Mouse (Mus musculus) spleen, adult 12 weeks (tissue): ENCODE measurements around the gene Jmjd1c.

ENCODE experiments used
- DNase-seq: peaks from one replicate; pipeline ENCODE4 v3.0.0; 2022; ENCODE audit warnings: low spot score

The Jmjd1c gene

DNA sequence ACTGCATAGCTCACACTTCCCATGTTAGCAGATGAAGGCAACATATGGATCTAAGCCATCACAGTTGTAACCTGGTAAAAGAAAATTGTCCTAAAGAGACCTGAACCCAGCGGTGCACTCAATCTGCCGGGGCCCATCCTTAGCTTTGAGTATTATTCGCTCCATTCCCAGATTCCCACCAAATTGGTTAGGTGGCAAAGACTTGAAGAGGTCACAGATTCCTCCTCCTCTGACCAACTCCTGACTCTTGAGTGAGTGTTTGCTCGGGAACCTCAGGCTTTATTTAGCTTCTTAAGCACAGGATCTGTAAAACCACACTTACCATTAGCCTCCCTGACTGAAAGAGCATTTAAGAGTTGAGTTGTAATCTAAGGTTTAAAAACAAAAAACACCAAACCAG, 23.3 kb upstream of the Jmjd1c start:
- no peak for DNase-seq

- no peak for DNase-seq
Observed at GRCm38 (mm10) chr10:67073577-67073976, 22.3 kb upstream of the Jmjd1c start.

DNA sequence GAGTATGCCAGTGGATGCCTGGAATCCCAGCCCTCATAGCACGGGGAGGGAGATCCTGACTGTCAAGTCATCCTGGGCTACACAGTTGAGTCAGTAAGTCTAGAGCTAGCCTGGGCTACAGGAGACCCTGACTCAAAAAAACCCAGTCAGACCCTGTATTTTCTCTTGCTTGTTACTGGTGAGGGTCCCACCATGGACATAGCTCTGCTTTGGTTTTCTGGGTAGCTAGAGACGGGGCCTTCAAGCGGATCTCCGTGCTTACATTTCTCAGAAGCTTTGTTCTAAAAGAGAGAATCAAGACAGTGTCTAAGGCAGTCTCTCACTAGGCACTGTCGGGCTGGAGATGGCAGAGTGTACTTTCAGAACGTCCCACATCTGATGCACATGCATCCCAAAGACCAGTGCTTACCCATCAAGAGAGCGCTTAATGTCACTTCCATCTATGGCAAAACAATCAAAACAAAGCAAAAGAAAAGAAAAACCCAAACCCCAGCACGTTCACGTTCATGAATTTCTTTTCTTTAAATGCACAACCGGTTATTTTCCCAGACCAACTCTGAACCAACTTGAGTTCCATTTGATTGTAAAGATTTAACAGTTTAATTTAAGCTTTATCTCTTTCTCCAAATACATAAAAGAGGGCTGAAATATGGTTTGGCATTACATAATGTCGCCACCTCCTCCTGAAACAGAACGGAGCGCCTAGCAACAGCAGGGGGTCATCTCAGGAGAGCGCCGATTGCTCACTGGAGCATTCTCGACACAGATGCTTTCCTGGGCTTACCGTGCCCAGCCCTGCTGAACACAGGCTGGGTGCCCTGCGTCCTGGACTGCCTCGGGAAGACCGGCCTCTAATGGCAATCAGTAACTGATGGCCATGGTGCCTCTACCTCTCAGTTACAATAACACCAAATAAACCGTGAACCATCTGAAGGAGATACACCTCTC, 19.7 kb upstream of the Jmjd1c start:
- no peak for DNase-seq

DNA sequence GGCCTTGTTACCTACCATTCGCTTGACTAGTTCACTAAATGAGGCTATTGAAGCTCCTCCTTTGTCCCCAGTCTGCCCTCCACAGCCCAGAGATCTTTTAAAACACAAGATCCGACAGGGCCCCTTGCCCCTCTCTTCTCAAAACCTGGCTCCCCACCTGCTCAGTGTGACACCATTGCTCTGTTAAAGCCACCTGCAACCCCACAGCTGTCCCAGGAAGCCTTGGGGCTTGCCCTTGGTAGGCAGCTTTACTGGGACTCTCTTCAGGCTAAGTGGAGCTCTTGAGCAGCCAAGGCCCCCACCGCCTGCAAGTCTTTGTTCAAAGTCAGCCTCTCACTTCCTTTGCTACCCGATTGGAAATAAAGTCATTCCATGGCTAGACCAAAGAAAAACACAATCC, 16.9 kb upstream of the Jmjd1c start:
- no peak for DNase-seq

- no peak for DNase-seq
Observed at GRCm38 (mm10) chr10:67081206-67082007, 14.5 kb upstream of the Jmjd1c start.

- no peak for DNase-seq
Observed at GRCm38 (mm10) chr10:67082531-67082930, 13.4 kb upstream of the Jmjd1c start.

DNA sequence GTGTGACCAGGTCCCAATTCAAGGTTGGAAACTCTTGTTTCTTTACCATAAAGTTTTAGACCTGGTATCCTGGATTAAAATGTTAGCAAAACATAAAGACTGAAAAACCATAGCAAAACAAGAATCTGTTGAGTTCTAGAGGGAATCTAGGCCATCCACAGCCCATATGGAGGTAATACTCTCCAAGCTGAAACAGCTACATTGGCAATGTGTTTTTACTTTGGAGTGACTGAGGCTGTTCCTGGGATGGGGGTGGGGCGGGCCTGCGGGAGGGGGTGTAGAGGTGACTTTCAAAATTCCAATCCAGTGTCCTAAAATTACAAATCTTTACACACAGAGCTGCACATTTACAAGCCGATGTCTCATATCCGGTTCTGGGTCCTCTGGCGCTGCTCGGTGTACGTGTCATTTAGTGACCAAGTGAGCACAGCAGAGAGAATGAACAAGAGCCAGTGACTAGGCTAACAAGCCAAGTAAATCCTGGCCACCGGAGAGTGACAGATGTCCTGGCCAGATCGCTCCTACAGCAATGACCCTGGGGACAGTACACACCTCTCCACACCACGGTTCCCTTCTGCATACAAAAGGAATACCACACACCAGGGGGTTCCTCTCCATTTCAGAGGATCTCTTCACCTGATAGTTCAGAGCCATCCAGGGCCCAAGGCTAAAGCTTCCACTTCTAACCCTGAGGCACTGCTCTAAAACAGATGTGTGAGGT, 12.3 kb upstream of the Jmjd1c start:
- DNase-seq = no peak

- no peak for DNase-seq
Observed at GRCm38 (mm10) chr10:67085124-67085523, 10.8 kb upstream of the Jmjd1c start.

GRCm38 (mm10) chr10:67085916-67086315, 10.0 kb upstream of the Jmjd1c start:
- no peak for DNase-seq

DNA sequence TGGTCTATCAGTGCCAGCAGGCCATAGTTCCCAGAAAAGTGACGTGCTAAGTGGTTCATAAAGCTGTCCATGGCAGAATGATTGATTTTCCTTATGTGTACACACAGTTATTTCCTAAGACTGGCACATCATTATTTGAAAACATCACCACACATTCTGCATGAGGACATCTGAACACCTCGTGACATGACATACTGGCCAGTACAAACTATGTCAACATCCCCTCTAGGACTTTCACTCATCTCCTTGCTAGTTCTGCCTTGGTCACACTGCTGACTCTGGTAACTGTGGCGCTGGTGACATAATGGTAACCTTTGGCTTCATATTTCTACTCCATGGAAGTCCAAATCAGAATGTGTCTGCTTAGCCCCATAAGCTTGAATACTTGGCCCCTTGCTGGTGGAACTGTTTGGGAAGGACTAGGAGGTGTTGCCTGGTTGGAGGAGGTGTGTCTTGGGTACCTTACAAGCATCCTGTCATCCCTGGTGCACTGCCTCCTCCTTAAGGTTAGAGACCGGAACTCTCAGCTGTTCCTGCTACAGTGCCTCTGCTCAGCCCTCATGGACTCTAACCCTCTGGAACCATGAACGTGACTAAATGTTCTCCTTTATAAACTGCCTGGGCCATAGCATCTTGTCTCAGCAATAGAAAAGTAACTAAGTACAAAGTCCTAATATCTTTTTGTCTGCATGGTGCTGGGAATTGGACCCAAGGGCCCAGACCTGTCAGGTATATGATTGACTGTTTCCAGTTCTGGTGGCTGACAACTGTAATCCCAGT, 8.3 kb upstream of the Jmjd1c start:
- no peak for DNase-seq

DNA sequence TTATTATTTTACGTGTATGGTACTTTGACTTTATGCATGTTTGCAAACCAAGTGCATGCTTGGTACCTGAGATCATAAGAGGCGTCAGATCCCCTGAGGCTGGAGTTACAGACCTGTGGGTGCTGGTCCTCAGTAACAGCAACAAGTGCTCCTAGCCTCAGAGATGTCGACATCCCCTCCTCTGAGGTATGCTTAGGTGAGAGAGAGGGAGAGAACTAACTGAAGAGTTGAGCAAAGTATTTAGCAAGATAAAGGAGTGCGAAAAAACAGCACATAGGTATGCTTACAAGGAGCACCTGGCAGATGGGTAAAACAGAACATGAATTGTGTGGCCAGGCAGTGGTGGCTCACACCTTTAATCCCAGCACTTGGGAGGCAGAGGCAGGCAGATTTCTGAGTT, 5.3 kb upstream of the Jmjd1c start:
- no peak for DNase-seq

DNA sequence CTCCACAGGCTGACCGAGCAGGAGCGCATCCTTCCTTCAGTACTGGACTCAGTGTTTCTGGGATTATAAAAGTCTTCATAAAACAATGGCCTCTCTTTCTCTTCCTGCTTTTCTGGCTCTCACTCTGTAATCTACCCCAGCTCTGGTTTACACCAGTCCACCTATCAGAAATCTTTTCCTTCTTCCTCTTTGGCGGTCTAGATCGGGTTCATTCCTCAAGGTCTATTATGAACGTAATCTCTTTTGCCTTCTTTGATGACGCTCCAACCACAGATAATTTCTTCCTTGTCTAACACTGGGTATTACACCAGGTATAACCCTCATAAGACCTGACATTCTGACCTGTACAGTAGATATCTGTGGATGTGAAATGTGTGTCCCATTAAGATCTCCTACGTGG, 1.0 kb upstream of the Jmjd1c start:
- DNase-seq = no peak

GRCm38 (mm10) chr10:67096621-67097436, 904 bp downstream of the Jmjd1c start, which contains the start of gene Reep3:
Gene Reep3 (minus strand): TSS chr10:67096945.
- DNase-seq = peak; percentile 54

- no peak for DNase-seq
Observed at GRCm38 (mm10) chr10:67097437-67098150, 1.7 kb downstream of the Jmjd1c start.

DNA sequence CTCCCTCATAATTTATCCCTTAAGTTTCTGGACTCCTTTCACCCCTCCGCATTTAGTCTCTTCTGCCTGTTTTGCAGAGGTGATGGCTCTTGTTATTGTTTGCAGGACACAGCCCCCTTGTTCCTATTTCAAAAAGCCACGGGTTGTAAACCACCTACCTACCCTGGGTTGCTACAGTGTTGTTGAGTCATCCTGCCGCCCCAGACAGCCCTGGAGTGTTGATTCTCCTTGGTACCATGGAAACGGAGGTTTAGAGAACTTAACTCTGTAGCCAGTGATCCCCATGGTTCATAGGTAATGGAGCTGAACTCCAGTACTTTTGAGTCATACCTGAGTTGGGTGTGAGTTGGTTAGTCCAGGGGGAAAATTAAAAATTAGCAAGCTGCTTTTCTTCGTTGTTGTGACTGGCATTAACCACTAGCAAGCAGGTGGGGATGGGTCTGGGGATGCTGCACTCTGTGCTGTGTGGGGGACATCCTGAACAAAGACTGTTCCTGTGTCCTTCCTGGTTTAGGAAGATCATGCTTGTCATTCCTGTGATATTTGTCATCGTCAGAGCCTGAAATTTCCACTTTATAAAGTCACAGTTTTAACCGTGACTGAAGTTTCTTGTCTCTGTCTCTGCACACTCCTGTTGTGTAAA, 2.6 kb downstream of the Jmjd1c start:
- no peak for DNase-seq

- no peak for DNase-seq
Observed at GRCm38 (mm10) chr10:67099183-67099929, 3.4 kb downstream of the Jmjd1c start.

DNA sequence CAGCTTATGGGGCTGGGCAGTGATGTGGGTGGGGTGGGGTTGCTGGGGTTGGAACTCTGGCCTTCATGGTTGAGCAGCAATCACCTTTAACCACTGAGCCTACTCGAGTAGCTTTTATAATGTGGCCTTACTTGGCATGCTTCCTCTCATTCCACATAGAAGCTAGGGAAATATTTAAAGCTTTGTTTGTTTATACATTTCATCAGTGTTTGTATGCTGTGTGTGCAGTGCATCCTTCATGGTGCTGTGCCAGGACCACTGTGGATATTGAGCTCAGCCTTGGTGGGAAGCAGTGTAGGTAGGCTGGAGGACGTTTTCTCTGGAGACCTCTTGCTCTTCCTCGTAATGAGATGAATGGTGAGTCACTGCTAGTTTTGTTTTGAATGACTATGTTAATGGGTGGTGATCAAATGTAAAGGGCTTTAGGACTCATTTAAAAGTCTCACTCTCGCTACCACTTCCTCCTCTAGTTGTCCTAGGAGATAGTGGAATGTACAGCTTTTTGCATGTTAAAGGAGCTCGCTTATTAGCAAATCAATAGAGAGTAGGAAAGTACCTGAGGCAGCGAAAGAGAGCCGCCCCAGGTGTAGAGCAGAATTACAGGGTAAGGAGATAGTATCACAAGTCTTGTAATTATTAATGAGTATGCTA, 4.2 kb downstream of the Jmjd1c start:
- DNase-seq = no peak

DNA sequence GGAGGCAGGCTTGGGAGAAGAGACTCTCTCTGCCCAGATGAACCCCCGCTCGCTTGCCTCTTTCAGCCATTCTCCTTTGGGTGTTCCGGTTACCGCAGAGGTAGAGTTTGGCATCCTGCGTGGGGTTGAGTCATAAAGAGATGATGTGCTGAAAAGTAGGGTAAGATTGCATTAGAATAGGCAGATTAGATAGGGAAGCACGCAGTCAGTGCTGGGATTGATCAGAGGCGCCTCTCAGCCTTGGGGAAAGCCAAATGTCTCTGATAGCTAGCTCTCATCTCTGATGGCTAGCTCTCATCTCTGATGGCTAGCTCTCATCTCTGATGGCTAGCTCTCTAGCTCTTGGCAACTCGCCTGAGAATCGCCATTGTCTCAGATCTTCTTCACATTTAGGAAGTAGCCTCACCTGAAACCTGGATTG, 4.9 kb downstream of the Jmjd1c start:
- DNase-seq = no peak
